Mouse (Mus musculus) kidney, adult 8-10 months (tissue): ENCODE data around the gene Grap2.

Source experiments
- DNase-seq, 2 experiments: peaks; one replicate each; pipeline ENCODE4 v3.0.0; 2022

Grap2 gene

DNA sequence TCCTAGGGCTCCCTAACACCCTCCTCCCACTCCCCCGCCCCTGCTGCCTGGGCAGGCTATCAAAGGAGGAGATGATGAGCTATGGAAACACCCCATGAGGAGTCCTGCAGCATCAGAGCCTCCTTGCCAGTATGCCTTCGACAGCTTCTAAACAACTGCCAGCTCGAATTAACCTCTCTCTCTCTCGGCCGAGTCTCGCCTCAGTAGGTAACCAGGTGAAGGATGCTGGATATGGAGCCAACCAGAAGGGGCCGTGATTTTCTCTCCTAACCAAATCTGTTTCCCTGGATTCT is 113.2 kb downstream of the Grap2 start:
- DNase-seq = no peak

GRCm38 (mm10) chr15:80688536-80688935 is 116.1 kb downstream of the Grap2 start:
- DNase-seq = no peak

DNA sequence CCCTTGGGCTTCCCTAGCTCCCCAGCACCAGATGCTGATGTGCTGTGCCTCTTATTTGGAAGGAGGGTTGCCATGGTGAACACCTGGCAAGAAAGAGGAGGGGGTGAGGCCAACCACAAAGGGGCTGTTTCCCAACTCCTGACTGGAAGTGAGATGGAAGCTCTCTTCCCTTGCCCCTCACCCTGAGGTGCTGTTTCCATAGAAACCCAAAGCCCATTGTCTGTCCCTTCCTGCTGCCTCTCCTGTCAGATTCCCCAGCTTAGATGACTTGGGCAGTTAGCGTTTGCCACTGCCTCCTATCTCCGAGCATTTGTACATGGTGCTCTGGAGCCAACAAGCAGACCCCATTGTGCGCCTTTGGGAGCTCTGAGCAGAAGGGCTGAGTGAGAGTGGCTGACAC is 121.1 kb downstream of the Grap2 start:
- DNase-seq = no peak

DNA sequence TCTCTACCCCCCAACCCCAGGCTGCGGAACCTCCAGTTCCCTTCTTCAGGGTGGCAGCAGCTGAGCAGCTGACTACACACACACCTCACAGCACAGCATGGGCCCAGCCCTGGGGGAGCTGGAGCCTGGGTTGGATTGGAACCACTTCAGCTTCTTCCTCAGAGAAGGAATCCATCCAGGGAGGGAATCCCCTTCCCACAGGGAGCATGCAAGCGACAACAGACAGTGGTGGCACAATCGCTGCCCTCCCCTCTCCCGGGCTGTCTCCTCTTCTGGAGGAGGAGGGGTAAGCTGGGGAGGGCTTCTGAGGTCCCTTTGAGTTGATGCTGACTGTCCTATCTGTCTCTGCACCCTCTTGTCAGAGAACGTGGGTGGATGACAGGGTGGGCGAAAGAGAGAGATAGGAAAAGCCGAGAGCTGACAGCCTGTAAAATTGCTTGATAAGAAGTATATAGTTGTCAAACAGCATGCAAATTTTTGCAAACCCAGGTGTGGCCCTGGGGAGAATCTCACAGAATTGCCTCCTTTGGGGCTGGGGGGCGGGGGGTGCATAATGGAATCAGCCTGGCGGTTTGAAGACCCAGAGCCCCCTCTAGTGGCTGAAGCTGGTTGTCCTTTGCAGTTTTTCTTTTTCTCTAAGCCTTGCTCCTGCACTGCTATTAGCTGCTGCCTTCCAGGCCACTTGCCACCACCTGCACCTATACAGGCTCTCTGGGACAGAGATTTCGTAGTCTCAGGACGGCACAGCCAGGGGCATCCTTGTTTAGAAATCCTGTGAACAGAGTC is 121.9 kb downstream of the Grap2 start:
- DNase-seq = peak in 1 of 2 experiments; percentile 63

DNA sequence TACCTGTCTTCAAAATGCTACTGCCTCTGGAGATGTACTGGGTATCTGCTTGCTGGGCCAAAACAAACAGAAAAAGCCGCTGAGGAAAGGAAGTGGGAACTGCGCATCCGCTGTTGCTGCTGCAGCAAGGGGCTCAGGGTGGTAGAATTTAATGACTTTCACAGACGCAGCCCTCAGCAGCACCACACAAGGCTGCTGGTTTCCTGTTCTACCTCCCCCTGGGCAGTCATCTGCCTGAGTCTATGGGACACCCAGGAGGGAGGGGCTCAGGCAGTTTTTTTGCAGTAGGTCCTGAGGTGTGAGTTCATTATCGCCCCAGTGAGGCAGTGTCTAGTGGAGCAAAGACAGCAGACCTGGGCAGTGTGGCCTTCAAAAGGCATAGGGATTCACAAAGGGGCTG is 125.2 kb downstream of the Grap2 start:
- DNase-seq = no peak

DNA sequence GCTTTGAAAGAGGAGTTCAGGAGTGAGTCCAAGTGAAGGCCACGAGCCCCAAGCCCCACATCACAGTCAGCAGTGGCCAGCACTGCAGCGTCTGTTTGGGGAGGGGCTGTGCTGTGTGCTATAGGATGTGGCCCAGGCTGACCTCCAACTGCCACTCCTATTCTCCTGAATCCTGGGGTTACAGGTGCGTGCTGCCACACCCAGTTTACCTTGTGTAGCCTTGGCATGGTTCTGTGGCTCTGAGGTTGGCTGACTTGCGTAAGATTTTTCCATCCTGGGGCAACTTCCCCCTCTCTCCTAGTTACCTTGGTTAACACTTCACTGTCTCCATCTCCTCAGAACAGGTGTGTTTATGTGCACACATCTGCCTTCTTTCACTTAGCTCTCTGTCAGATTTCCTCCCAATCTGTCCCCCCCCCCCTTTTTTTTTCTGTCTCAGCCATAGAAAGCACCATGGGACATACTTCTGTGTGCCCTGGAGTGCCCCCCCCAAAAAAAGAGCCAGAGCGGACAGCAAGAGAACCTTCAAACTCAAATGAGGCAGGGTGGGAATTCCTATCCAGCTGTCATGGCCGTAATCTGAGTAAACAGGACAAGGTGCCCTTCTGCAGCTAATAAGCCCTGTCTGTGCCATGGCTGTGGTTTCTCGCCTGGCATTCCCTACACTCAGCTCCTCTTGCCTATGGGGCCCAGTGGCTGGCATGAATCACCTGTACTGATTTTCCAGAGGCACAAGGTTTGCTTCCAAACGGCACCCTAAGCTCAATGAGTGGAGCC is 129.3 kb downstream of the Grap2 start:
- no peak for DNase-seq
